Mouse (Mus musculus): Measurements from ENCODE around the gene Ptpn22.

Ptpn22 gene

DNA sequence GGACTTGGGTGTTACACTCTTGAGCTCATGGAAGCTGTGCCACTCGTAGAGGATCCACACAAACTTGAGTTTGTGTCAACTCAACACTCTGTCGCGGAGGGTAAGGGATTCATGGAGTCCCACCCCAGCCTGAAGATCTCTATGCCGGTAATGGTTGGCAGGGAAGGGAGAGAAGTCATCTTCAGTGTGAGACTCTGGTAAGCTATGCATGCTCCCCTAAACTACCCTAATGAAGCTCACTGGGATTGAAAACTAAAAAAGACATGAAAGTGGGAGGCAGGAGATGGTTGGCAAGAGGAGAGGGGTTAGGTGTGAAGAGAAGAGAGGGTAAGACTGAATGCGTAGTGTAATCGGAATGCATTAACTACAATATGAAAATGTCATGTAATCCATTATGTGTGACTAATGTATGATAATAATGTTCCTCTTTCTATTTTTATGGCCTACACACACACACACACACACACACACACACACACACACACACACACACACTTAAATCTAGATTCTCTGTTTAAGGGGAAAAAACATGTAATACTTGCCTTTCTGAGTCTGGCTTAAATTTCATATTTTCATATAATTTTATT, 1.5 kb upstream of the Ptpn22 start:
- DNase-seq (ENCODE audit: low spot score): no peak

GRCm38 (mm10) chr3:103859851-103860391, 326 bp downstream of the Ptpn22 start:
- no peak for DNase-seq (ENCODE audit: low spot score)

DNA sequence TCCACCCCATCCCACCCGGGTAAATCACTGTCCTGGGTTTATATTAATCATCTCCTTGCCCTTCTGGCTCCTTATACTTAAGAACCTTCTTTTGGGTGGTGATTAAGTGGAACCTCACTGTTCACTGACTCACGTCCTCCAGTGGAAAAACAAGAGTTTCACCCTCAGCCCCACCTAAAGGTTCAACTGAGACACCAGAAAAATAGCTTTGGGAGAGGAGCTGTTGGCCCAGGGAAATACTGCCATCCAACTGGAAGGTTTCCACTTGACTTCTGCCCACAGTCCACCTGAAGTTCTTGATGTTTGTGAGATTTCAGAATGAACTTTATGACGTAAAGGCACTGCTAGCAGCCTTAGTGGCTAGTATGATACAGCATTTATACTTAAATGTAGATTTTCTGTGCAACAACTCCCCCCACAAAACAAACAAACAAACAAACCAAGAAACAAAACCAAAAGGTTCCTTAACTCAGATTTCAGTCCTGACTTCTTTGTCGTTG, 3.2 kb downstream of the Ptpn22 start:
- no peak for DNase-seq (ENCODE audit: low spot score)

GRCm38 (mm10) chr3:103864200-103864599, 4.6 kb downstream of the Ptpn22 start:
- no peak for DNase-seq (ENCODE audit: low spot score)

DNA sequence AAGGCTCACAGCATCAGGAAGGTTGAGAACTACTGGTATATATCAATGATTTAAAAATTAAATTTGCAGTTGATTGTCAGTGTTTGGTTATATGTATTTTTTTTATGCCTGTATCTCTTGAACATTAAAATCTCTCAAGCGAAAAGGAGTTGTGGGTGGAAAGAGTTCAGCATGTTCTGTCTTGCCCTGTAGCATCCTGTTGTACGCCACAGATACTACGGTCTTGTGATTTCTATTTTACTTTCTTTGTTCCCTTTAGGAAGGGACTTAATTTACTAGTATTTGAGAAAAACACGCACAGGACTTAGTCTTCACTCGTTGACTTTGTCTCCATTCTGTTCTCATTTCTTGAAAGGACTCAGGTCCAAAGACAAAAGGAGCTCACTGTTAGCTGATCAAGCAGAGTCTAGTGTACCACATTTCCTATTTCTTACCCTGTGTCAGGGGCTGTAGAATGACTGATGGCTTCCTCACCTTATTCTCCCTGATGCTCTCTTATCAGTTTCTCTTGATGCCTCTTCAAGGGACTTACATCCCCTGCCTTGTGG, 7.9 kb downstream of the Ptpn22 start:
- no peak for DNase-seq (ENCODE audit: low spot score)

DNA sequence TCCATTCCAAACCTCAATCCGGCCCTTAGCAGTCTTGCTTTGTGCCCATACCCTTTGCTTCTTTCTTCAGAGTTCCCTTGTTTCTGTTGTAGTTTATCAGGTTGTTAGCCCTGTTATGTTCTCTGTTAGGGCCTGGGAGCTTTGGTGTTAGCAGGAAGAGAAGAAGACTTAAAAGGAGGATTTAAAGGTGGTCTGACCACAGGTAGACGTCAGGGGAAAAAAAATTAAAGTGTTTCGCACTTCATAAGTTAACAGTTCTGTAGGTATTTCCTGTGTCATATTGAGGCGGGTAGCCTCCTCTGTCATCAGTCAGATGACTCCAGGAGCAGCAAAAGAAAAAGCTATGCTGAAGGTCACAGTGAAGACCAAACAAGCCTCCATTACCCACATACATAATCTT, 8.4 kb downstream of the Ptpn22 start:
- DNase-seq (ENCODE audit: low spot score): no peak

GRCm38 (mm10) chr3:103872663-103873098, 13.1 kb downstream of the Ptpn22 start:
- no peak for DNase-seq (ENCODE audit: low spot score)

- DNase-seq (ENCODE audit: low spot score): no peak
Observed at GRCm38 (mm10) chr3:103874329-103874728, 14.7 kb downstream of the Ptpn22 start.

GRCm38 (mm10) chr3:103885946-103886345, 26.4 kb downstream of the Ptpn22 start:
- no peak for DNase-seq (ENCODE audit: low spot score)

DNA sequence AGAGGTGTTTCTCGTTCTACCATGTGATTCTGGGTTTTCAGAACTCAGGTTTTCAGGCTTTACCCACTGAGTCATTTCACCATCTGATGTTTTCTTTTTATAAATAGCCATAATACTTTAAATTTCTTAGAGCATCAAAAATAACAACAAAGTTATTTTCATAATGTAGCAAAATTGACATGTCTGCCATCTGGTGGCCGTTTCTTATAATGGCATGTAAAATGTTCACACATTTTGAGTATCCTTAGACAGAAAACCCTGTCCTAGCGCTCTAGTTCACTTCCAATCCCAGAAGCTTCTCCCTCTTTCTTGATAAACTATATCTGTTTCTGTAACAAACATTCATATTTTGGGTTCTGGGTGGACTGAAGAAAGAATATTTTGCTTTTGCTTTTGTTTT, 28.0 kb downstream of the Ptpn22 start:
- peak; percentile 14 for DNase-seq (ENCODE audit: low spot score)

GRCm38 (mm10) chr3:103893374-103893773, 33.8 kb downstream of the Ptpn22 start:
- no peak for DNase-seq (ENCODE audit: low spot score)

GRCm38 (mm10) chr3:103904705-103905104, 45.1 kb downstream of the Ptpn22 start:
- peak; percentile 18 for DNase-seq (ENCODE audit: low spot score)

- no peak for DNase-seq (ENCODE audit: low spot score)
Observed at GRCm38 (mm10) chr3:103907335-103908030, 47.9 kb downstream of the Ptpn22 start.

GRCm38 (mm10) chr3:103908781-103909180, 49.2 kb downstream of the Ptpn22 start:
- no peak for DNase-seq (ENCODE audit: low spot score)

DNA sequence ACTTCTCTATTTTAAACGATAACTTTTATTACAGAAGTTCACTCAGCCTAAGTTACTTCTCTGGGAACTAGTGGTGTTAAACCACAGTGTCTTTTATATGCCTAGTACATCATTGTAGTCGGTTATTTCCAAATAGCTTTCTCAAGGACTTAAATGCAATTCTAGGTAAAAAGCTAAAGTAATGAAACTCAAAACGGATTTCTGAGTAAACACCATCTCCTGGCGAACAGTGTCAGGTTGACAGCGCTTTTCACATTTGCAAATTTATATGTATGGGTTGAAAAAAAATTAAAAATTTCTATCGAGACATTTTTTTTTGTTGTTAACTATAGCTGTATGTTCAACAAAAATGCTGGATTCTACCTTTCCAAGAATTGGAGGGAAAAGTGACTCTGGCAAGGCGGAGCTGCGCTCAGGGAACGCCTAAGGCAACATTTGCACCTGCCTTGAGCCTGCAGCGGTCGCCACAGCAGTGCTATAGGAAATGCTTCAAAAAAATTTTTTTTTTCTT, 53.9 kb downstream of the Ptpn22 start:
- DNase-seq (ENCODE audit: low spot score): peak; percentile 11

DNA sequence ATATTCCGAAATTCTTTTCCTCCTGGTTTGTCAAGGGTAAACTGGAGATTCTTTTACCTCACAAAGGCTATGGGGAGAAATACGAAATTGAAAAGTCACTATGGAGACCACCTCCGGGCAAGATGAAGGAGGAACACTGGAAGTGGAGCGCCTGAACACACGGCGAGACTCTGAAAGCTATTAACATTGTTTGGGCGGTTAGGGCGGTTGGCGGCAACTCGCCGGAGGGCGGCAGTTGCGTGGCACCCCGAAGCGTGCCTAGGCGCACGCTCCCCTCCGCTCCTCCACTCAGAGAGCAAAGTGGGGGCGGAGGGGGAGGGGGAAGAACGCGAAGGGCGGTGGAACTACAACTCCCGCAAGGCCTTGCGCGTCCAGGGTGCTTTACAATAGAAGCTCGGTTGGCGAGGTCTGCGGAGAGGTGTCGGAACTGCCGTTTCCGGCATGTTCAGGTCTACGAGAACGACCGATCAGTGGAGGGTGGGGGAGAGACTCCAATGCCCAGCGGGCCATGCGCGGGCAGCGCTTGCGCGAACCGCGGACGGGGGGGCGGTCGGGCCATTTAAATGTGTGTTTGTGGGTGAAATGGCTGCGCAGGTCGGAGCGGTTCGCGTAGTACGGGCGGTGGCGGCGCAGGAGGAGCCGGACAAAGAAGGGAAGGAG, 54.5 kb downstream of the Ptpn22 start, which contains the start of gene Rsbn1:
Rsbn1 (plus strand) TSS at position 111 of the 660 bp plus-strand sequence.
- DNase-seq (ENCODE audit: low spot score): peak; percentile 87

DNA sequence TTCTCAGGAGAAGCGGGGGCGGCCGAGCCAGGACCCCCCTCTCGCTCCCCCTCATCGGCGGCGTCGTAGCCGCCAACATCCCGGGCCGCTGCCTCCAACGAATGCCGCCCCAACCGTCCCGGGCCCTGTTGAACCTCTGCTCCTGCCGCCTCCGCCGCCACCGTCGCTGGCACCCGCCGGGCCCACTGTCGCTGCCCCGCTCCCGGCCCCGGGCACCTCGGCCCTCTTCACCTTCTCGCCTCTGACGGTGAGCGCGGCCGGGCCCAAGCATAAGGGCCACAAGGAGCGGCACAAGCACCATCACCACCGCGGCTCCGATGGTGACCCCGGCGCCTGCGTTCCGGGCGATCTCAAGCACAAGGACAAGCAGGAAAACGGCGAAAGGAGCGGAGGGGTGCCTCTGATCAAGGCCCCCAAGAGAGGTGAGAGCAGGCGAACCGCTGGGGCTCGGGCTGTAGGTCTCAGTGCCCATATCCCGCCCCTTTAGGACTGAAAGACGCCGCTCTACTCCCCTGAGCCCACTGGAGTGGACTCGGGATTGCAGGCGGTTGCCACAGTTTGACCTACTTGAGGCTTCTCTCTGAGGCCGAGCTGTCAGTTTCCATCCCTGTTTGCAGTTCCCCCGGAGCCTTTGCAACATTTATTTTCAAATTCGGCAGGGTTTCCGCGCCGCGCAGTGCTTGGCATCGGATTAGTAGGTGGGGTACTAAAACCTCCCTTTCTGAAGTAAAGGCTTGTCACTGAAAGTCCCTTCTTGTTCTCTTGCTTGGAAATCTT, 55.3 kb downstream of the Ptpn22 start:
- no peak for DNase-seq (ENCODE audit: low spot score)

GRCm38 (mm10) chr3:103915509-103915896, 55.9 kb downstream of the Ptpn22 start:
- DNase-seq (ENCODE audit: low spot score): no peak

GRCm38 (mm10) chr3:103916205-103916838, 56.7 kb downstream of the Ptpn22 start:
- DNase-seq (ENCODE audit: low spot score): no peak

DNA sequence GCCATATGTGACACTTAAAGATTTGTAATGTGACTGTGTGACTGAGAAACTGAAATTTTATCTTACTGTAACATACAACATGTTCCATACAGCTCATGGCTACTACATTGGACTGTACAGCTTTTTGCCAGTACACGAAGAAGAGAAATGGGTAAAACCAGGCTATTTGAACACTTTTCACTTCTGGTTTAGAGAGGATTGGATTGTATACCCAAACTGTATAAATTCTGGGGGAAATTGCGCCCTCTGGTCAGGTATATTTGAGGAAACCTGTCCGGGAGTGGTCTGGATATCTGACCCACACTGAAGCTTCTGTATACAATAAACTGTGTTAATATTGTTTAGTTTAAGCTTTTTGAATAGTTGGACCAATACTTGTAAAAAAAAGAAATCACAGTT, 57.2 kb downstream of the Ptpn22 start:
- DNase-seq (ENCODE audit: low spot score): no peak

- no peak for DNase-seq (ENCODE audit: low spot score)
Observed at GRCm38 (mm10) chr3:103920094-103920493, 60.5 kb downstream of the Ptpn22 start.

Data from urinary bladder, postnatal 25 days (tissue).